Mouse (Mus musculus): ENCODE data around the gene Mab21l3. TPM values are rescaled to one million over a fixed set of nuclear protein-coding genes. Genes with fewer than 3 reads are reported as not detected.

Mab21l3 gene
- polyA plus RNA-seq, 1 experiment = 1.4 TPM

GRCm38 (mm10) chr3:101784768-101785424, 63.9 kb downstream of the Mab21l3 start:
- Histone ChIP-seq H3K27ac (ENCODE audit: insufficient read depth, low read length) (no peak overlapping the region), H3K4me3 (ENCODE audit: extremely low read depth, insufficient read depth, insufficient read length) (no peak overlapping the region), H3K4me1 (ENCODE audit: control insufficient read depth, insufficient read depth, insufficient read length) (no peaks in the 10 kb centered on the region), H3K36me3 (ENCODE audit: control insufficient read depth, insufficient read depth, low read length) (no peaks in the 10 kb centered on the region), H3K27me3 (ENCODE audit: control insufficient read depth, insufficient read depth, low read length) (no peaks in the 10 kb centered on the region)
- no peak for DNase-seq (ENCODE audit: low read depth in 1 of 2, low spot score in 2 of 2)
- 90% methylated on average over 10 of the region's 10 CpGs for WGBS
- no peak for TF ChIP-seq POLR2A (IDR thresholded peaks at IDR 0.05; ENCODE audit: low read depth, low read length)

- WGBS = 87% methylated on average over 2 of the region's 2 CpGs
- TF ChIP-seq CTCF (IDR thresholded peaks at IDR 0.05; ENCODE audit: extremely low read depth, insufficient read depth, insufficient read length, insufficient replicate concordance) (no peak), POLR2A (IDR thresholded peaks at IDR 0.05; ENCODE audit: low read depth, low read length) (no peak)
- no peaks in the 10 kb centered on the region for H3K4me1 ChIP-seq (ENCODE audit: control insufficient read depth, insufficient read depth, insufficient read length)
- no peak overlapping the region for H3K27ac ChIP-seq (ENCODE audit: insufficient read depth, low read length)
- DNase-seq (ENCODE audit: low read depth in 1 of 2, low spot score in 2 of 2) = no peak
- no peak overlapping the region for H3K4me3 ChIP-seq (ENCODE audit: extremely low read depth, insufficient read depth, insufficient read length)
- H3K27me3 ChIP-seq (ENCODE audit: control insufficient read depth, insufficient read depth, low read length) = no peaks in the 10 kb centered on the region
- no peaks in the 10 kb centered on the region for H3K36me3 ChIP-seq (ENCODE audit: control insufficient read depth, insufficient read depth, low read length)
Observed at GRCm38 (mm10) chr3:101783793-101784192, 65.0 kb downstream of the Mab21l3 start.

GRCm38 (mm10) chr3:101780874-101781483, 67.8 kb downstream of the Mab21l3 start:
- TF ChIP-seq CTCF (IDR thresholded peaks at IDR 0.05; ENCODE audit: extremely low read depth, insufficient read depth, insufficient read length, insufficient replicate concordance) (no peak), POLR2A (IDR thresholded peaks at IDR 0.05; ENCODE audit: low read depth, low read length) (no peak)
- no peak overlapping the region for H3K27ac ChIP-seq (ENCODE audit: insufficient read depth, low read length)
- H3K36me3 ChIP-seq (ENCODE audit: control insufficient read depth, insufficient read depth, low read length) = no peaks in the 10 kb centered on the region
- no peaks in the 10 kb centered on the region for H3K27me3 ChIP-seq (ENCODE audit: control insufficient read depth, insufficient read depth, low read length)
- no peak overlapping the region for H3K4me3 ChIP-seq (ENCODE audit: extremely low read depth, insufficient read depth, insufficient read length)
- no peak for DNase-seq (ENCODE audit: low read depth in 1 of 2, low spot score in 2 of 2)
- 92% methylated on average over 6 of the region's 6 CpGs for WGBS
- H3K4me1 ChIP-seq (ENCODE audit: control insufficient read depth, insufficient read depth, insufficient read length) = no peaks in the 10 kb centered on the region

GRCm38 (mm10) chr3:101778896-101779665, 69.7 kb downstream of the Mab21l3 start:
- no peak overlapping the region for H3K27ac ChIP-seq (ENCODE audit: insufficient read depth, low read length)
- DNase-seq (ENCODE audit: low read depth in 1 of 2, low spot score in 2 of 2) = no peak
- TF ChIP-seq CTCF (IDR thresholded peaks at IDR 0.05; ENCODE audit: extremely low read depth, insufficient read depth, insufficient read length, insufficient replicate concordance) (no peak), POLR2A (IDR thresholded peaks at IDR 0.05; ENCODE audit: low read depth, low read length) (no peak)
- 46% methylated on average over 16 of the region's 16 CpGs for WGBS
- no peaks in the 10 kb centered on the region for H3K27me3 ChIP-seq (ENCODE audit: control insufficient read depth, insufficient read depth, low read length)
- no peak overlapping the region for H3K4me3 ChIP-seq (ENCODE audit: extremely low read depth, insufficient read depth, insufficient read length)
- no peaks in the 10 kb centered on the region for H3K36me3 ChIP-seq (ENCODE audit: control insufficient read depth, insufficient read depth, low read length)
- no peaks in the 10 kb centered on the region for H3K4me1 ChIP-seq (ENCODE audit: control insufficient read depth, insufficient read depth, insufficient read length)

- WGBS = 79% methylated on average over 8 of the region's 8 CpGs
- Histone ChIP-seq H3K4me3 (ENCODE audit: extremely low read depth, insufficient read depth, insufficient read length) (no peak overlapping the region), H3K27ac (ENCODE audit: insufficient read depth, low read length) (no peak overlapping the region), H3K36me3 (ENCODE audit: control insufficient read depth, insufficient read depth, low read length) (no peaks in the 10 kb centered on the region), H3K27me3 (ENCODE audit: control insufficient read depth, insufficient read depth, low read length) (no peaks in the 10 kb centered on the region), H3K4me1 (ENCODE audit: control insufficient read depth, insufficient read depth, insufficient read length) (no peaks in the 10 kb centered on the region)
- TF ChIP-seq CTCF (IDR thresholded peaks at IDR 0.05; ENCODE audit: extremely low read depth, insufficient read depth, insufficient read length, insufficient replicate concordance) (no peak), POLR2A (IDR thresholded peaks at IDR 0.05; ENCODE audit: low read depth, low read length) (no peak)
- no peak for DNase-seq (ENCODE audit: low read depth in 1 of 2, low spot score in 2 of 2)
Observed at GRCm38 (mm10) chr3:101775732-101776131, 73.0 kb downstream of the Mab21l3 start.

GRCm38 (mm10) chr3:101770540-101770939, 78.2 kb downstream of the Mab21l3 start:
- Histone ChIP-seq H3K27me3 (ENCODE audit: control insufficient read depth, insufficient read depth, low read length) (no peaks in the 10 kb centered on the region), H3K27ac (ENCODE audit: insufficient read depth, low read length) (no peak overlapping the region), H3K36me3 (ENCODE audit: control insufficient read depth, insufficient read depth, low read length) (no peaks in the 10 kb centered on the region), H3K4me1 (ENCODE audit: control insufficient read depth, insufficient read depth, insufficient read length) (no peaks in the 10 kb centered on the region), H3K4me3 (ENCODE audit: extremely low read depth, insufficient read depth, insufficient read length) (no peak overlapping the region)
- no peak for DNase-seq (ENCODE audit: low read depth in 1 of 2, low spot score in 2 of 2)
- TF ChIP-seq POLR2A (IDR thresholded peaks at IDR 0.05; ENCODE audit: low read depth, low read length) (no peak), CTCF (IDR thresholded peaks at IDR 0.05; ENCODE audit: extremely low read depth, insufficient read depth, insufficient read length, insufficient replicate concordance) (no peak)
- WGBS = 81% methylated on average over 3 of the region's 3 CpGs

- H3K27me3 ChIP-seq (ENCODE audit: control insufficient read depth, insufficient read depth, low read length) = no peaks in the 10 kb centered on the region
- H3K27ac ChIP-seq (ENCODE audit: insufficient read depth, low read length) = no peak overlapping the region
- no peaks in the 10 kb centered on the region for H3K36me3 ChIP-seq (ENCODE audit: control insufficient read depth, insufficient read depth, low read length)
- H3K4me1 ChIP-seq (ENCODE audit: control insufficient read depth, insufficient read depth, insufficient read length) = no peaks in the 10 kb centered on the region
- TF ChIP-seq POLR2A (IDR thresholded peaks at IDR 0.05; ENCODE audit: low read depth, low read length) (no peak), CTCF (IDR thresholded peaks at IDR 0.05; ENCODE audit: extremely low read depth, insufficient read depth, insufficient read length, insufficient replicate concordance) (no peak)
- no peak for DNase-seq (ENCODE audit: low read depth in 1 of 2, low spot score in 2 of 2)
- H3K4me3 ChIP-seq (ENCODE audit: extremely low read depth, insufficient read depth, insufficient read length) = no peak overlapping the region
Observed at GRCm38 (mm10) chr3:101763566-101763965, 85.2 kb downstream of the Mab21l3 start.

Other genes starting within 250 kb of the Mab21l3 start
- 91.4 and 103 TPM in 2 replicates for gene Atp1a1, start 244.3 kb downstream of the Mab21l3 start, polyA plus RNA-seq (2012; rRNA removed)
- gene Slc22a15, start 75.5 kb upstream of the Mab21l3 start, polyA plus RNA-seq (2012; rRNA removed) = 2.5 and 3.2 TPM in 2 replicates
- gene Nhlh2, start 161.1 kb upstream of the Mab21l3 start, polyA plus RNA-seq (2012; rRNA removed) = not detected in 2 replicates
- 0.21 and 0.45 TPM in 2 replicates for gene Casq2, start 237.5 kb upstream of the Mab21l3 start, polyA plus RNA-seq (2012; rRNA removed)